Mouse (Mus musculus): ENCODE measurements around the gene Caln1.

The Caln1 gene

GRCm38 (mm10) chr5:130691349-130691748 lies 322.1 kb downstream of the Caln1 start:
- no peak for DNase-seq (ENCODE audit: low spot score in 2 of 2)

GRCm38 (mm10) chr5:130699476-130699875 lies 330.2 kb downstream of the Caln1 start:
- DNase-seq (ENCODE audit: low spot score in 2 of 2), result no peak

DNA sequence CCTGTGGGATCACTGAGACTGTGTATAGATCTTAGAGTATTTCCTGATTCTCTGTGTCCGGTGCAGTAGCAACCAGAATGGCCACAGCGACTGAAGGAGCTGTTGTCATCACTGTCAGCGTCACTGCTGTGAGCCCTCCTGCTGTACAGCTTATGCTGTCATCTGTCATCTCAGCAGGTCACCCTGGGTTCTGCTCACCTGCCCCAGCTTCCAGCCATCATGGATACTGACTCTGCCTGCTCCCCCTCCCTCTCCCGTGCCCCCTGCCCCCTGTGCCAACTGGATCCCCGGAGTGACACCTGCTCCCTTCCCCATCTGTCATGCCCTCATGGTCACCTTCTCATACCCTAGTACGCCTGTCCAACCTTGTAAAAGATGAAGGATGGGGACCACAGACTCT lies 332.5 kb downstream of the Caln1 start:
- DNase-seq (ENCODE audit: low spot score in 2 of 2), result no peak

- no peak for DNase-seq (ENCODE audit: low spot score in 2 of 2)
Observed at GRCm38 (mm10) chr5:130702361-130702760, 333.1 kb downstream of the Caln1 start.

- no peak for DNase-seq (ENCODE audit: low spot score in 2 of 2)
Observed at GRCm38 (mm10) chr5:130704866-130705265, 335.6 kb downstream of the Caln1 start.

DNA sequence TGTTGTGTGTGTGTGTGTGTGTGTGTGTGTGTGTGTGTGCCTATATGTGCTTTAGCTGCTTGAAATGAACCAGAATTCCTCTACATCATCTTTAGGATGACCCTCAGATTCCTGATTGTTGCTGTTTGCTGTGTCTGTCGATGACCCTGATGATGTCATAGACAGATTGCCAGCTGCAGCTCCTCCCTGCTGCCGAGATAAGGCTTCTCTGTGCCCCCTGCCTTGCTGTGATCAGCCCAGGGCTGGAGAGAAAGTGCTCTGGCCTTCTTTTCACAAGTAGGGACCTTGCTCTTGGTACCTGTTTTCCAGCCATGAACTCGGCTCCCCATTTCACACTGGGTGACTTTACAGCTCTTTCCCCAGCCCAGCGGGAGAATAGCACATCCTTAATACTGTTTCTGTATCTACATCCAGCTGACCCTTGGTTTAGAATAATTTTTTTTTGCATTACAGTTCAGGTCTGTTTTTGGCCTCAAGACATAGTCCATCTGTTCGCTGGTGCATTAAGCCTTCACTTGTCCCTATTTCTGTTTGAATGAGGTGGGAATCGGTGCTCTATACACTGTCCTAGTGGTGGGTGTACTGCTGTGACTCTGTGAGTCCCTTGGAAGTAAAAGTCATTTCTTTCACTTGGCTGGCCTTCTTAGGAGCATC lies 337.1 kb downstream of the Caln1 start:
- no peak for DNase-seq (ENCODE audit: low spot score in 2 of 2)

DNA sequence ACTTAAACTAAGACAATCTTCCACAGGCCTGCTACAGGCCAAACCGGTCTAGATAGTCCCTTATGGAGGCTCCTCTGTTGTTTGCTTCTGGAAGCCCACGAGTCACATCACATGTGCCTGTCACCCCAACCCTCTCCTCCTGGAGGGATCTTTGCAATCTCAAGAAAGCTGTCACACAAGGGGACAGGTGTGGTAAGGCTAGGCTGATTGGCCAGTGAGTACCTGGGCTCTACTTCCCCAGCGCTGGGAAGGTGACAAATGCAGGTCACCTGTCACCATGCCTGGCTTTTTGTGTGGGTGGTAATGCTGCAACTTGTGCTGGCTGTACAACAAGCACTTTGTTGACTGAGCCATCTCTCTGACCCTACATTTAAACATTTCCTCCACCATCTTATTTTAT lies 338.5 kb downstream of the Caln1 start:
- no peak for DNase-seq (ENCODE audit: low spot score in 2 of 2)

- no peak for DNase-seq (ENCODE audit: low spot score in 2 of 2)
Observed at GRCm38 (mm10) chr5:130708616-130709015, 339.4 kb downstream of the Caln1 start.

- DNase-seq (ENCODE audit: low spot score in 2 of 2), result no peak
Observed at GRCm38 (mm10) chr5:130711643-130712042, 342.4 kb downstream of the Caln1 start.

GRCm38 (mm10) chr5:130712281-130712680 lies 343.0 kb downstream of the Caln1 start:
- no peak for DNase-seq (ENCODE audit: low spot score in 2 of 2)

- DNase-seq (ENCODE audit: low spot score in 2 of 2), result no peak
Observed at GRCm38 (mm10) chr5:130715181-130715580, 345.9 kb downstream of the Caln1 start.

DNA sequence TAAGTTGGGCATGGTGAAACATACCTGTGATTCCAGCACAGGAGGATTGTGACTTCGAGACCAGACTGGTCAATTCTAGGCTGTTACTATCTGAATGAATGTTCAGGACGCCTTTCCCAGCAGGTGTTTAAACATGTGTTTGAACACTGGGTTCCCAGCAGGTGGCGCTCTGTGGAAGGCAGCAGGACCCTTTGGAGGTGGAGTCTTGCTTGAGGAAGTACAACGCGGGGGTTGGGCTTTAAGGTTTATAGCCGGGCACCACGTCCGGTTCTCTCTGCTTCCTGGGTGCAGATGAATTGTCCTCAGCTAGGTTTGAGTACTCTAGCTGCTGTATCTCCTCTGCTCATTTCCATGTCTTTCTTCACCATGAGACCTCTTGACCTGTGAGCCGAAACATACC lies 349.1 kb downstream of the Caln1 start:
- no peak for DNase-seq (ENCODE audit: low spot score in 2 of 2)

GRCm38 (mm10) chr5:130742171-130742570 lies 372.9 kb downstream of the Caln1 start:
- no peak for DNase-seq (ENCODE audit: low spot score in 2 of 2)

GRCm38 (mm10) chr5:130757517-130757916 lies 388.3 kb downstream of the Caln1 start:
- DNase-seq (ENCODE audit: low spot score in 2 of 2), result peak in 1 of 2 experiments; percentile 37

GRCm38 (mm10) chr5:130765784-130766183 lies 396.5 kb downstream of the Caln1 start:
- DNase-seq (ENCODE audit: low spot score in 2 of 2), result peak; percentile 64 to 66

DNA sequence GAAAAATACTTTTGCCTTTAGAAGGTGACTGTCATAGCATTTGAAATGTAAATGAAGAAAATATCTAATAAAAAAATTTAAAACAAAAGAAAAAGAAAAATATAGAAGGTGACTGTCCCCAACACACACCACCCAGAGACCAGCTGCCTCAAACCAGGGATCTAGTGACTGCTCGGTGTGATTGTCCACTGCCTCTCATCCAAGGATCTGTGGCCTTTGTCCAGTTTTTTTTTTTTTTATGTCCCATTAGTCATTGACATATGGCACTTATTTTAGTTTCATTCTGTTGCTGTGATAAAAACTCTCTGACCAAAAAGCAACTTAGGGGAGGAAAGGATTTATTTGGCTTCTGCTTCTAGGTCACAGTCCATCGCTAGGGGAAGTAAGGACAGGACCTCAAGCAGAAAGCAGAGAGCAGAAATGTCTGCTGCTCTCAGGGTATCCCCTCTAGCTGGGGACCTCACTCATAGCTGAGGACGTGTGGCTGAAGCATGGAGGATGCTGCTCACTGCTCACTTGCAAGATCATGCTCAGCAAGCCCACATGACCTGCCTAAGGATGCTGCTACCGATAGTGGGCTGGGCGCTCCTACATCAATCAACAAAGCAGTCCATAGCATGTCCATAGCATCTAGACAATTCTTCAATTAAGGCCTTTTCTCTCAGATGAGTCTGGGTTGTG lies 401.9 kb downstream of the Caln1 start:
- DNase-seq (ENCODE audit: low spot score in 2 of 2), result no peak

DNA sequence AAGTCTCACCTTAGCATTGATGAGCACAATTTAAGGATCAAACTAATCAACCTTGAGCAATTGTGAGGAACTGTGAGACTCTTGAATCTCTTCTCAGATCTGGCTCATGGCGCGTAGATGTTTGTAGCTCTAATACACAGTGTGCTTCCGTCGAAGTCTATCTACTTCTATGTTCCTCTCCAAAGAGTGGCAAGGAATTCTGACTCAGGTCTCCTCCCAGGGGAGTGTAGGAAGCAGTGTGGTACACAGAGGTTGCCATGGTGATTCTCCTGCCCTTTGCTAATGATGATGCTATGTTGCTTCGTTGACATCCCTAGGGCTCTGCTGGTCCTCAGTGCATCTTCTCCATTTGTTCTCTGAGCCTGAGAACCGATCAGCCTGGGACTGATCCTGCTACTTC lies 403.2 kb downstream of the Caln1 start:
- DNase-seq (ENCODE audit: low spot score in 2 of 2), result no peak

- no peak for DNase-seq (ENCODE audit: low spot score in 2 of 2)
Observed at GRCm38 (mm10) chr5:130774946-130775345, 405.7 kb downstream of the Caln1 start.

GRCm38 (mm10) chr5:130792755-130793452 lies 423.6 kb downstream of the Caln1 start:
- DNase-seq (ENCODE audit: low spot score in 2 of 2), result peak in 1 of 2 experiments; percentile 55

DNA sequence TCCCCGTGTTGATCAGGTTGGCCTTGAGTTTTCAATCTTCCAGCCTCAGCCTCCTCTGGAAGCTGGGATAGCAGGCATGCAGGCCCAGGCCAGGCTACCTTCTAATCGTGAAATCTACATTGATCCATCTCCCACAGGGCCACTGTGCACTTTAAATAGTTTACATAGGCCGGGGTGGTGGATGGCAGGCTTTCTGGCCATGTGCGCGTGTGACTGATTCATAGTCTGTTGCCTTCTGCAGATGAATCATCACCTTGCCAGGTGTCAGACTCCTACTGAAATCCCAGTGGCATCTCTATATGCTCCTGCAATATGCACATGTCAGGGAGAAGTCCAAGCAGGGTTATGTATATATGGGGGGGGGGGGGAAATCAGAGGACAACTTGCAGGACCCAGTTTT lies 428.5 kb downstream of the Caln1 start:
- DNase-seq (ENCODE audit: low spot score in 2 of 2), result no peak

- DNase-seq (ENCODE audit: low spot score in 2 of 2), result no peak
Observed at GRCm38 (mm10) chr5:130810314-130810713, 441.1 kb downstream of the Caln1 start.

DNA sequence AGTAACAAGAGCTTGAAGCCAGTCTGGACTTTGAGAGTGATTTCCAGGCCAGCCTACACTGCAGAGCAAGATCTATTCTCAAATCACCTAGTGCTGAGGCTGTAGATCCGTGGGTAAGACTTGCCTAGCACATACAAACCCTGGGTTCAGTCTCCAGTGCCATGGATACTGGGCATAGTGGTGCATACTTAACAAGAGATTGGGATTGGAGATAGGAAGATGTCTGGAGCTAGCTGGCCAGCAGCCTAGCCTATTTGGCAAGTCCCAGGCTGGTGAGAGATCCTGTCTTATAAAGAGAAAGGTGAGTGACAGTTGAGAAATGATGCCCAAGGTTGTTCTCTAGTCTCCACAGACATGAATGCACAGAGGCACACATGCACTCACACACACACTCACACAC lies 441.6 kb downstream of the Caln1 start:
- DNase-seq (ENCODE audit: low spot score in 2 of 2), result no peak

GRCm38 (mm10) chr5:130811266-130811665 lies 442.0 kb downstream of the Caln1 start:
- peak; percentile 60 to 76 for DNase-seq (ENCODE audit: low spot score in 2 of 2)

Data from right cerebral cortex, postnatal 10 days (tissue).